Mouse (Mus musculus): ENCODE results near the gene Pidd1.
A peak's percentile ranks its signal among the peaks of the same experiment; 100 is the strongest.

Pidd1 gene

DNA sequence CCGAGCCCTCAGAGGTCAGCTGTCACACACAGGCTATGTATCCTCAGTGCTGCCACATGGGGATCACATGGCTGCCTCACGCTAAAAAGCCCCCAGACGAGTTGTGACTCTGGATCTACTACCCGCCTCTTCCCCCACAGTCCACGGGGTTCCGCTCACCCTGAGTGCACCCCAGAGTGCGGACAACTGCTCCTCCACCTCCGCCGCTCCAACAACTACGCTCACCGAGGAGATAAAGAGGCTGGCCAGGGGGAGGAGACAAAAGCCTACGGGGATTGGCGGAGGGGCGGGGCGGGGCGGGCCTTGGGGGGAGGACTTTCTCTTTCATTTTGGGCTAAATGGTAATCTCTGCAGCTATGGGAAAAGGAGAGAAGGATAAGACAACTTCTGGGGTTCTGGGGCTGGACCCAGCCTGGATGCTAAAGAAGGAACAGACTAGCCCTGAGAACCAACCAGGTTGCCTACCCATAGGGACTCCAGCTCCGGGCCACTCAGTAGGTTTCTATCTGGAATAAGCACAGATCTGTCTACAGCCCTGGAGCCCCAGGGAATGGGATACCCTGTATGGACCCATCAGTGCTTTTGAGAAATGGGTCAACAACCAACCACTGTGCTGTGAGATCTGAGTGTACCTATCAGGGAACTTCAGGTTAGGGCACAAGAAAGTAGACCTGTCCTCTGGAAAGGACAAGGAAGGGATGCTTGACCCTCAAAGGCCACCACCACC is 8.5 kb downstream of the Pidd1 start:
- peak; percentile 60 for DNase-seq

DNA sequence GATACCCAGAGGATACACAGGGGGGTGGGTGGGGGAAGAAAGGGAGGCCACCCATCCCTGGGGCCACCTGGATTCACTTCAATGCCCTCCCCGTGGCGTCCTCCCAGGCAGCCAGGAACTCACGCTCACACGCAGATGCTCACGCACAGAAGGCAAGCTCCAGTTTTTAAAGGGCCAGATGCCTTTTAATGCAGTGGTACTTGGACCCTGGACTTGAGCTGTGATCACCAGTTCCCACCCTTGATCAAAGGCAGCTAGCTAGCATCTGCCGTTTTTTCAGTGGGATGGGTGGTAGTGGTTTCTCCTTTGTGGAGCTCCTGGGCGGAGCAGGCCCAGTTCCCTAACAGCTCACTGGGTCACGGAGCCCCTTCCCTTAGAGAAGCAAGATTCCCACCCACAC is 9.4 kb downstream of the Pidd1 start:
- peak; percentile 73 for DNase-seq

DNA sequence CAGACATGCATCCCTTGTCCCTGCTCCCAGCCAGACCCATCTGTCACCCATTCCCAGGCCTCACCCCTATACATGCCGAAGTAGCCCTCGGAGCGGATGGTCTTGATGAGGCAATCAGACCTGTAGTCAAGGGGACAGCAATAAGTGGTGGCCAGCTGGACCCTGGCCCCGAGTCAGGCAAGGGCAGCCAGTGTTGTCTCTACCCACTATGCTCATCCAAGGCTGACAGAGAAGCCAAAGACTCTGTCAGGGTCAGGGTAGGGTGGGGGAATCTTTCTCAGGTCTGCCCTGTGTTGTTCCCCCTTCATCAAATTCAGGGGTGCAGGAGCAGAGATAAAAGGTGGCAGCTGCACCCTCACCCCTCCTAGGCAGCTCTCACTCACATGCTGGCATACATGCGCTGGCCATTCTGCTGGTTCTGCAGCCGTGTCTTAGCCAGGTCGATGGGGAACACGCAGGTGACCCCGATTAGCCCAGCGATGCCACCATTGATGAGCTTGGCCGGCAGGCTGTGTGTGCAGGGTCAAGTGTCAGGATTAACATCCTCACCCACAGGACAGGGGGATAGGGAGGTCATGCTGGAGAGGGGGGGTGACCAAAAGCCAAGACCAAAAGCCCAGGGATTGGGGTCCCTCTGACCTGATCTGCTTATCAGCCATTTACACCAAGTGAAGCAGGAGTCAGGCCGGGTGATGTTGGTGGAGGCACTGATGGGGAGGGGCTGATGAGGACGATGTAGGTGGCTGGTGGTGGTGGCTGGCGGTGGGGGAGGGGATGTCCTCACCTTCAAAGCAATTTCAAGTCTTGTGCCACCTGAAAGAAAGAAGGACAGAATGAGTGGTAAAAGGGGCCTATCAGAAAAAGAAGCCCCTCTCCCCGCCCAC is 10.1 kb downstream of the Pidd1 start:
- DNase-seq, result no peak

DNA sequence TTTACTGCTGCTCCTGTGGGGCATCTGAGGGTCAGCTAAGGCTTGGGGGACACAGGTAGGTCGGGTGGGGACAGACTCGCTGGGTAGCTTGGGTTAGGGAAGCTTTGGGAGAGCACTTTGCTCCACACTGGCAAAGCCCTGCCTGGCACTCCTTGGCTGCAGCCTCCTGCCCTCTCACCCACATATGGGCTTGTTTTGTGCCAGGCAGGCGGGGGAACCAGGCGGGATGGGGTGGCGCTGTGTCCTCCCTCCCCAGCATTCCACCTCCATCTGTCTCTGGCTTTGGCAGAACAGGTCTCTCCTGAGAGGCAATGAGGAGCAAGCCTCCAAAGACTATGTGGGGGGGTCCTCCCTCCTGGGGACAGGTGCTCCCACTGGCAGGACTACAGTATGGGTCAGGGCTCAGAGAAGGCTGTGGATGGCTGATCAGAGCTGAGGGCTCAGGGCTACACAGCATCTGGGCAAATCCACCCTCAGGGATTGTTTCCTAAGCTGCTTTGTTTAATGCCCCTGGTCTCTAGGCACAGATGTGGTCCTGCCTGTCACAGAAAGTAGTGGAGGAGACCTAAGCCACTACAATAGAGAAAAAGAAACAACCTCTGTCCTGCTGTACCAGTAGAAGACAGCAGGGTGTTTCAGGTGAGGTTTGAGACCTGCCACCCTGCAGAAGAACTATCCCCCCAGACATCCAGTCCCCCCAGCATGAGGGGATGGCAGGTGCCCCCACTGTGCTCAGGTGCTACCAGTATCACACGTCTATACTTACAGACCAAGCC is 10.9 kb downstream of the Pidd1 start:
- no peak for DNase-seq

DNA sequence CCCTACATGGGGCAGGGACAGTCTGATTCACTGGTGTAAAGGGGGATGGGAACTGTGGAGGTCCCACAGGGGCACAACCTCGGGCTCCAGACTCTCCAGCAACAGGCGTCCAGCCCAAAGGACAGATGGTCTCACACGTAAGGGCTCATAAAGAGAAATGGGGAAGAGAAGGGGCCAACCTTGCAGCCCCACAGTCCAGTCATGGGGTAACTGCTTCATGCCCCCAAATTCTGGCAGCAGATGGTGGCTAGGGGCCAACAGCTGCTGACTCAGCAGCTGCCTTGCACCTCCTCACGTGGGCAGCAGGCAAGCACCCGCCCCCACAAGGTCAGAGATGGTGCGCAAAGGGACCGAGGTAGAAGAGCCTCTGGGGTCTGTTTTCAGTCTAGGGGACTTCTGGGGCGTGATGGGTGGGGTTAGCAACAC is 11.6 kb downstream of the Pidd1 start:
- DNase-seq, result no peak

DNA sequence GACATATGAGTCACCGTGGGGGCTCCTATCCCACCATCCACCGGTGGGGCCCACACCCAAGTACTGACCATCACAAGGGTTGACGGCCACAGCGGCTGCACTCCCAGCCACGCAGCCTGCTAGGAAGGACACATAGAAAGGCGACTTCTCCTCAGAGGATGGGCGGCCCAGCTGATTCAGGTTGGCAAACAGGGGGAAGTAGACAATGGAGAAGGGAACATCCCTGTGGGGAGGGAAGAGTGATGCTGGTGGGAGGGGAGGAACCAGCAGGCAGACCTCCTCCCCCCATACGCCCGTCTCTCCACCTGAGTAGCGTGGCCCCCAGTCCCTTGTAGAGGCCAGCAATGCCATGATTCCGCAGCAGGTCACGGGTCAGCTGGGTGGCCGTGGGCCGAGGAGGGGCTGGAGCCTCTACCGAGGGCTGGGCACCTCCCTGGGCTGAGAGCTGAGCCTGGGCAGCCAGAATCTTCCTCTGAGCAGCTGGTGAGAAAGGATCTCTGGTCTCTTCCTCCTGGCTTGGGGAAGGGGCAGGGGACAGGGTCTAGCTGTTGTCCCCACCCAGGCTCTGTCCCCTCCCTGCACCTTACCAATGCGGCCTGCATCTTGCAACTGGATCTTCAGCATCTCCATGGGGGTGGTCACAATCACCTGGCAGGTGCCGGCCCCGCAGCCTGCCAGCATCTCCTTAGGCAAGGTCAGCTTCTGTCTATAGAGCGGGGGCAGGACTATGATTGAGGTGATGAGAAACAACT is 12.2 kb downstream of the Pidd1 start:
- DNase-seq, result no peak

DNA sequence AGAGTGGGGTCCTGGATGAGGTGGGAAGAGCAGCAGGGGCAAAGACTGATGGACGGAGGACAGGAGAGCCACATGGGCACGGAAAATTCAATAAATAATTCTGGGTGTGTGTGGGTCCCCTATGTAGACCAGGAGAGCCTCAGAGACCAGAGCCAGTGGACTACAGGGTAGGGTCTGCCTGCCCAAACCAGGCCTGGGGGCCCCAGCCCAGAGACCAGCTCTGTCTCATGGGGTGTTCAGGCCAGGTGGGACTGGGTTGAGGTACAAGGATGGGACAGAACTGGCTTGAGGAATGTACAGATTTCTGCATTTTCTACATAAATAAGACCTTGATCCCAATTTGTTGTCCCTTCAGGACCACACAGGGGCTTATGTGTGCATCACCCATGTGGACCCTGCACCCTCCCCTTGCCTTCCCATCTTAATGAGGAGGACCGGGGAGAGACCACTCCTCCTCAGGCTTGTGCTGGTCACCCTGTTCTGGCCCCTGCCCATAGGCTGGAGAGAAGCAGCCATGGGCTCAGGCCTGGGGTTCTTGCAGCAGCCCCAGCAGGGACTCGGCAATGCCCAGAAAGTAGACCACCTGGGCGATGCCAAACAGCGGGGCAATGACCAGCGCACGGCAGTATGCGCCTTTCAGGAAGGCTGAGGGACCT is 13.1 kb downstream of the Pidd1 start:
- no peak for DNase-seq

DNA sequence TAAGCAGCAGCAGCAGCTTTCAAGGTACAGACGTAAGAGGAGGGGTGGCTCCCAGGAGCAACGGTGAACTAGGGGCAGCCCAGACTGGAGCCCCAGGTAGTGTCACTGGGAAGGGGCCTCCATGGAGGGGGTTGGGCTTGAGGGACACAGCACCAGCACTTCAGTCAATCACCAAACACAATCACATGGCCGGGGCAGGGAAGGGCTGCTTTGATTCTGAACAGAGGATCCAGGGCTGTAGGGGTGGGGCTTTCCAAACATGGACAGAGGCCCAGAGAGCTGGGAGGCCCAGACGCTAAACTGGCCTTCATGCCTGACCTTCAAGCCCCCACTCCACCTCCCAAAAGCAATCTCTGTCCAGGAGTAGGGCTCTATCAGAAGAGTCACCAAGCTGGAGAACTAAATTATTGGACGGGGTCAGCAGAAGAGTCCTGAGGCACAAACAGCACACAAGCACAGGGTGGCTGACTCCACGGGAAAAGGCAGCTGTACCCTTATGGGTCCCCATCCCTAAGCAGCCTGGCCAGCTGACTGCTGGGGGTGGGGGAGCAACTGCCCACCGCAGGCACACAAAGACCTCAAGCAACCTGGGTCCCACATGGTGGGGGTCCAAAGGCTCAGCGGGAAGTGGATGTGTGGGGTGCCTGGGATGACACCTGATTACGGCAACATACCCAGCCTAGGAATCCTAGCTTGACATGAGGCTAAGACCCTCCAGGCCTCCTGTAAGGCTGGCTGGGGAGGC is 13.8 kb downstream of the Pidd1 start:
- no peak for DNase-seq

DNA sequence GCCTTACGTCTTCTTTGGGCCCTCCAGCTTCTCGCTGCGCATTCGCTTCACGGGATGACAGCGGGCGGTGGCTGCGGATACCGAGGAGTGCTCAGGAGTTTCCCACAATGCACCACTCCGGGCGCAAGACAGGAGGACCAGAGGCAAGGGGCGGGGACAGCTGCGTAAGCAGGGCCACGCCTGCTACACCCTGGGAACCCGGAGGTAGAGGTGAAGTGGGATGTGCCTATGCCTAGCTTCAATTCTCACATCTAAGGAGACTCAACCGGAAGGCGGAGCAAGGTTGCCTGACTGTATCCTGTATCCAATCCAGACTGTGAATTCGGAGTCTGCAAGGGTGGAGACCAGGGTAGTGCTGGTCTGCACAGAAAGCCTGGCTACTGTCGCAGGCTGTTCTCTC is 14.5 kb downstream of the Pidd1 start, which contains the start of gene Cend1:
TSS of gene Cend1 (minus strand) at position 182 of the 400 bp plus-strand sequence.
- DNase-seq, result peak; percentile 90

DNA sequence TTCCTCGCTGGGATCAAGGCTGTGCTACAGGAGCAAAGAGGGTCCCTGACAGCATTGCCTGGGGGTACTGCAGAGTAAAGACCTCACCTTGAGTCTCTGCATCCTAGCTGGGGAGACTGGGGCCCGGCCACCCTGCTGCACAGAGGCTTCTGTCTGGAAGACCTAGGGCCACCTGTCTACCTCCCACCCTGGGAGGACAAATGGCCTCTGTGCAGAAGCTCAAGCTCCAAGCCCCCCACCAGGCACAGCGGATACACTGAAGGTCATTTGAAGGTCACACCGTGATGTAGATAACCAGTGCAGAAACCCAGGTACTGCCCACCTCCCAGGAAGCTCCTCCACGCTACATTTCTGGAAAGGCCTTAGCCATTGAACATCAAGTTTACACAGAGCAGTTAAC is 15.1 kb downstream of the Pidd1 start:
- no peak for DNase-seq

DNA sequence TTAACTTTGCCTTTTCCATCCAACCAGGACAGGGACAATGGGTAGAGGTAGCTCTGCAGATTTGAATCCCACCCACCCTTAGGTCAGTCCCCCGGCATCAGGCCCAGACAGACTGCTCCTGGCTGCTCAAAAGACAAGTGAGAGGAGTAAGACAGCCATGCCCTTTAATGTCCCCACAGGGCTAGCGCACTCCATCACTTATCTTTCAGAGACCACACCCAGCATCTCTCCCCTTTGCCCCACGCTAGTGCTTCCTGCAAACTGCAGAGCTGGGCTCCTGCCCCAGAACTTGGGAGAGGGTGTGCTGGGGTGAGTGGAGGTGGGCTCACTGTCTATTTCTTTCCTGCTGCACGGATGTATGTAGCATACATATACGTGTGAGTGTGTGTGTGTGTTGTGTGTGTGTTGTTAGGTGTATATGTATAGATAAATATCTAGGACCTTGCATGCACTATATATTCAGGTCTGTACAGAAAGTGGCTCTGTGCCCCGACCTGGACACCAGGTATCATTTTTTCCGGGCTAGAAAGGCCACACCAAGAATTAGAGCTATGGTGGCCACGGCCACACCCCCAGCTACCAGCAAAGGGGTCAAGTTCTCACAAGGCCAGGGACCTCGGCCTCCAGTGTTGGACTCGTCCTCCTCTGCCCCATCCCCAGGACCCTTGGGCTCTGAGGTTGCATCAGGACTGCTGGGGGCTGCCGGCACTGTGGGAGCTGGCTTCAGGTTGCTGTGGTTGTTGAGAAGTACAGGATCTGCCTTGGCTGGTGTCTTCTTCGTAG is 16.7 kb downstream of the Pidd1 start:
- DNase-seq, result no peak

DNA sequence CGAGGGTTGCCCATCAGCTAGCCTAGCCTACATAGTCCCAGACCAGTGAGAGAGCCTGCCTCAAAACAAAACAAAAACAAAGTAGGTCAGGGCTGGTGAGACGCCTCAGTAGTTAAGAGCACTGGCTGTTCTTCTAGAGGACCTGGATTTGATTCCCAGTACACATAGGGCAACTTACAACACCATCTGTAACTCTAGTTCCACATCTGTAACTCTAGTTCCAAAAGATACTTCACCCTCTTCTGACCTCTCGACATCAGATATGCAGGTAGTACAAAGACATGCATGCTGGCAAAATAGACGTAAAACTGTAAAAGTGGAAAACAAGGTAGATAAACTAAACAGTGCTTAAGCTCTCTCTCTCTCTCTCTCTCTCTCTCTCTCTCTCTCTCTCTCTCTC is 20.0 kb downstream of the Pidd1 start:
- no peak for DNase-seq

DNA sequence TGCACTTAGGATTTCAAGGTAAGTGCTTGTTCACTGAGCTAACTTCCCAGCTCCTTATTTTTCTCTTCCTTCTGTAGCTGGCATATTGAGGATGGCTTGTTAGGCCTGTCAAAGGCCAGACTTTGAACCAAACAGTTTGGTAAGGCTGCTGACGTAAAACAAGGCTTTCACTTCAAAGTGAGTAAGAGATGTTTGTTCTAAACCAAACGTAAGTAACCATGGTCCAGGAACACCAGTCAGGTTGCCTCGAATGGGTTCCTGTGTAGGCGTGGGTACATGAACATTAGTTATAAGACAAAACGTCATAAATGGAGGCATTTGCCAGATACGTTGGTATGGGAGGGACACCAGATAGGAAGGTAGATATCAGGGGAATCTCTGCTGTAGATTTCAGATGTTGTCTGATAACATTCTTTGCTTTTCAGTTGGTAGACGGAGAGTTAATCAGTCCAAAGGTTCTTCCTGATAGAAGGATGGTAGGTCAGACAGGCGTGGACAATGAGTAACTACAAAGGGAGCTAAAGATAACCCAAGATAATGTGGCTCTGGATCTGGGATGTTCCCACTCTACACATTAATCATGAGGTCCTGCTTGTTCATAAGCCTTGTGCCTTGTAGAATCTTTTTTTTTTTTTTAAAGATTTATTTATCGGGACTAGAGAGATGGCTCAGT is 23.7 kb downstream of the Pidd1 start:
- no peak for DNase-seq

DNA sequence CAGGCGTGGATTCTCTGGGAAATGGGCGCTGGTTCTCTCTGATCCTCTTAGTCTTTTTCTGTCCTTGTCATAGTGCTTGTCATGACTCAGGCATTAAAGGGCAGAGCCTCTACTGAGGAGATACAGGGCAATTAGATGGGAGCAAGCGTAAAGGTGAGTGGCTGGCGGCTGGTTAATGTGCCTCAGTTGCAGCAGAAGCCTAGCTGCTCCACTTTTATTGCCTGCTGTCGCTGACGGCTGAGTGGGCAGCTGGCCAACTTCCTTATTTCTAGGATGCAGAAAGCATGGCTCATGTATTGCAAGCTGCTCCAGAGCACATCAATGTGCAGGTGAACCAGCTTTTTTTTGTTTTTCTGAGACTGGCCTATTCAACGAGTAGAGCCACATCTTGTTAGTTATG is 24.9 kb downstream of the Pidd1 start:
- DNase-seq, result no peak

DNA sequence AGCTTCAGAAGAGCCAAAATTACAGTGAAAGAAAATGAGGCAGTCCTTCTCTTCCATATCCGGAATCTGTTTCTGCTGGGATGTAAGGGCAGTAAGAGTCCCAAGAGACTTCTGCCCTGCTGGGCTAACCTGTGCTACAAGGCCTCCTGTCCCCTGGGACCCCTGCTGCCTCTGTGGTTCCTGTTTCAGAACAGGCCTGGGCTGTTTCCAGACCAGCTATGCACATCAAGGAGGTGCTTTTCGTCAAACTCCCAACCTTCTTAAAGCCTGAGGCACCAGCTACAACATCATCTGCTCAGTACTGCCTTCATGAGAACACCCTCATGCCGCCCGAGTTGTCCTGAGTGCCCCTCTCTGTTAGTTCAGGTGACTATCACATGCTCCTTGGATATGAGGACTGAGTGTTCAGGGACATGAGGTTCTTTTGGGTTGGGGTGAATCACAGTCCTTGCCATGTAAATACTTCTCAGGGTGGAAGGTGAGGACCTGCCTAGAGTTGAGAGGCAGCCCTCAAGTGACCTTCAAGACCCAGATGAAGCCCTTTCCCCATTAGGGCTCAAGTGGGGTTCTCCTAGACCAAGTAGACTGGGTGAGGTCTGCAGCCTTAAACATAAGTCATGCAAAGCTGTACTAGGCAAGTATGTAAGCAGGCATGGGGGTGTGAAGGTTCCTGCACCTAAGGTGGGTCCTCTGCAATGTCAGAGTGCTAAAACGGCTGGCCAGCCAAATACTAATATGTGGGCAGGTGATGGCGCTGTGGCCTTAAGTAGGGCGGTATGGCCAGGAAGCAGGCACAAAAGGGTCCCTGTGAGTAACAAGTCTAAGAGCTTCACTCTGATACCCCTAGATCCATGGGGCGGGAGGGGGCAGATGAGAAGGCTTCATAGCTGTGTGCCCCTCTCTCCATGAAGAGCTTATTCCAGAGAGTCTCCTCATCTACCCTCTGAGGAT is 25.8 kb downstream of the Pidd1 start:
- no peak for DNase-seq

DNA sequence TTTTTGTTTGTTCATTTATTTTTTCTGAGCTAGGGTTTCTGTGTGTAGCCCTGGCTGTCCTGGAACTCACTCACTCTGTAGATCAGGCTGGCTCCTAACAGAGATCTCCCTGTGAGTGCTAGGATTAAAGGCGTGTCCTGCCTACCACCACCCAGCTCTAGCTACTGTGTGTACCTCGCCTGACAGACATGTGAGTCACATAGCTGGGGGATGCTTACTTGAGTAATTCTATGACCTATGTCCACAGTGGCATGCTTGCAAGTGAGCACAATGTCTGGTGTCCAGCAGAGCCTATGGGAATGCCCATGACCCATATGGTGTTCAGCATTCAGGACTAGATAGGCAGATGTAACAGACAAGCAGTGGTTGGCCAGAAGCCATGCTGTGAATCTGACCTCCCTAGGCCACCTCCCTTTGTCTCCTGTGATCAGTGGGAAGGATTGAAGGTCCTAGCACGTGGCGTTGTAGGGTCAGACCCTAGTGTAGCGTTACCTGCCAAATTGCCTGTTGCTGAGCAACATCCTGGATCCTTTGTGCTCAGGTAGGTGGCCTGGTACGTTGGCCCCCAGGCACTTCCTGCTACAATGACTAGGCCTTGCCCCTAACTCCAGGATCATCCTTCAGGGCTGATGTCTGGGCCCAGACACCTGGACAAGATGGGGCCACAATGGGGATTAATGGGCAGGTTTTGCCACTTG is 27.5 kb downstream of the Pidd1 start:
- no peak for DNase-seq

DNA sequence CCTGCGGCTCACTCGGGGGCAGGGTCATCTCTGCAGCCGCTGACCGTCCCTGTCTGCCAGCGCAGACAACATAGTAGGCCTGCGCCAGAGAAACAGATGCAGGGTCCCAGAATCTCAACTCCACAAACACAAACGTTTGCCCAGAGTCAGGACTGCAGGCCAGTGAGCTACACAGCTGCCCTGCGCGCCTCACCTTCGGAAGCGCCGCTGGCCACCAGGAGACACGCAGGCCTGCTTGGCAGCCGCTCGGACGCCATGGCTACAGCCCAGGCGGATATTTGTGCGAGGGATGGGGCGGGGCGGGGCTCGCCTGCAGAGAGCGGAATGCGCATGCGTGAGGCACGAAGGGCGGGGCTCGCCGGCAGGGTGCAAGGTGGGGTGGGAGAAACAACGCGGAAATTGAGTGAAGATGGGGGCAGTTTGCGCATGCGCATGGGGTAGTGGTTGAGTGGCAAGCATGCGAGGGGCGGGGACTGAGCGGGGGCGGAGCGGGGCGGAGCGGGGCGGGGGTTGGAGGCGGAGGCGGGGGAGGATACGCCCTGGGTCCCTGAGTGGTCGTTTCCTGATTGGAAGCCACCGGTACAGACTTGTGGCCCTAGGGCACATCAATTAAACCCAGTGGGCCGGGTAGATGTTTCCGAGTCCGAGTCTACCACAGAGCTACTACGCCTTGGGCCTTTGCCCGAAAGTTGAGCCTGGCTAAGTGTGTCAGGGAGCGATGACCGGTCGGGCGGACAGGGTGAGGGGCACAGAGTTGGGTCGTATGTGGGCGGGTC is 29.8 kb downstream of the Pidd1 start, which contains the start of gene Gatd1:
TSS of gene Gatd1 (minus strand) at position 328 of the 776 bp plus-strand sequence.
- peak; percentile 99 for DNase-seq
